Mouse (Mus musculus) 3134 (cell line): ENCODE measurements around the gene Prtn3.

Experiments
- DNase-seq: peaks from one replicate; pipeline ENCODE4 v3.0.0-alpha.2; 2011; ENCODE audit warnings: low spot score; ENCODE audit not compliant: insufficient read length; ENCODE audit errors: extremely low read depth

The Prtn3 gene

DNA sequence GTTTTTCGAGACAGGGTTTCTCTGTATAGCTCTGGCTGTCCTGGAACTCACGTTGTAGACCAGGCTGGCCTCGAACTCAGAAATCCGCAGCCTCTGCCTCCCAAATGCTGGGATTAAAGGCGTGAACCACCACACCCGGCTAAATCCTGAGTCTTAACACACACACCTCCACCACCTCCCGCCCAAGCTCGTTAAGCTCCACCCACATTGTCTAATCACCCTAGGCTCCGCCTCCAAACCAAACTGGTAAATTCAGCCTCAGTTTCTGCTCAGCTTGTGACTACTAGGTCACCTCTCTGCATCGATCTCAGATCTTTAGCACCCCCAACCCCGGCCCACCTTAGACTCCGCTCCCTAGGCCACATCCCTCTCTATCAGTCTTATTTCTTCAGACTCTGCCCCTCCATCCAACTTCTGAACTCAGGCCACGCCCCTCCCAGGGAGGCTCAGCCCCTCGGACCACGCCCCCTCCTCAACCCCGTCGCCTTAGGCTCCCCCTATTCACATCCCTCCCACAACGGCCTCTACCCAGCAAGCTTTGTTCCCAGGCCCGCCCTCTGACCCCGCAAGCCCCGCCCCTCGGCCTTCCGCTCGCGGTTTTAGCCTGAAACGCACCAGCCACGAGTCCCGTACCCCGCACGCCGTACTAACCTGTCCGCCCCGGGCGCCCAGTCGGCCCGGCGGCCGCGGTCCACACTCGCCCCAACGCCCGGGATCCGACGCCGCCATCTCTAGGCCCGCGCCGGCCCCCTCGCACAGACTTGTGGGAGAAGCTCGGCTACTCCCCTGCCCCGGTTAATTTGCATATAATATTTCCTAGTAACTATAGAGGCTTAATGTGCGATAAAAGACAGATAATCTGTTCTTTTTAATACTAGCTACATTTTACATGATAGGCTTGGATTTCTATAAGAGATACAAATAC, 34.2 kb downstream of the Prtn3 start, which contains the start of gene Med16:
TSS of gene Med16 (minus strand) at position 757 of the 925 bp plus-strand sequence.
- peak; percentile 99 for DNase-seq

DNA sequence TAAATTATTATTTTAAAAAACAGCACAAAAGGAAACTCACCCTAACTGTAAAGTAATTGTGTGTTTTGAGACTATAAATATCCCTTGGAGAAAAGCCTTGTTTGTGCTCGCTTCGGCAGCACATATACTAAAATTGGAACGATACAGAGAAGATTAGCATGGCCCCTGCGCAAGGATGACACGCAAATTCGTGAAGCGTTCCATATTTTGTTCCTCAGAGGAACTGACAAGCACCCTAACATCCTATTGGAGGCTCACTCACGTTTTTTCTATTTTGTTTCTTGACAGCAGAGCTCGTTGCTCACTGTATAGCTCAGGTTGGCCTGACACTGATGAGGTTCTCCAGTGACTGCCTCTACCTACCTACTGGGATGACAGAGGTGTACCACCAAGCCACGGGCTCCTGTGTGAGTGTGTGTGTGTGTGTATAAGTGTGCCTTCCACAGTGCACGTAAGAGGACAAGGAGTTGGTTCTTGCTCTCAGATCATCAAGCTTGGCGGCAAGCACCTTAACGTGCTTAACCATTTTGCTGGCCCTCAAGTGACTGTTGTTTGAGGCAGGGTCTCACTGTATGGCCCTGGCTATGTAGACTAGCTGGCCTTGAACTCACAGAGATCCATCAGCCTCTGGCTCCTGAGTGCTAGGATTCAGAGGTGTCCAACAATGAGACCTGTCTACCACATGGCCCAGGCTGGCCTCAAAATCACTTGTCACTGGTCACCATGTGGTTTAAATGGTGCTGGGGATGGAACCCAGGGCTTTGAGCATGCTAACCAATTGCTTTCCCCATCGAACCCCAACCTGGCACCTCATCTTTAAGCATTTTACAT, 35.0 kb downstream of the Prtn3 start:
- peak; percentile 44 for DNase-seq

DNA sequence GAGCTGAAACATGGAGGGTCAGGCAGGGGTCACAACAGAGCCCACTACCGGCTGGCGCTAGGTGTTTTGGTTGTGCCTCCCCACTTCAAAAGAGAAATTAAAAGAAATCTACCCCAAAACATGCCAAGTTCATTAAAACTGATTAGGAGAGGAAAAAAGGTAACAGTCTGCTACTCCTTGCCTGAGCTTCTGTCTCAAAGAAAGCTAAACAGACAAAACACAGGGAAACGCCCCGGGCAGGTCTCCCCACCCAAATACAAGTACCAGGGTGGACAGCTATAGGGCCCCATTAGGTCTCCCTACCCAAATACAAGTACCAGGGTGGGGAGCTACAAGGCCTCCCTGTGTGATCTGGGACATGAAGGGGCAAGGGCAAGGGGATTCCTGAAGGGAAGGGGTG, 36.3 kb downstream of the Prtn3 start, which contains the start of gene Gm26602:
TSS of gene Gm26602 (plus strand) at position 301 of the 400 bp plus-strand sequence.
- DNase-seq, result no peak

DNA sequence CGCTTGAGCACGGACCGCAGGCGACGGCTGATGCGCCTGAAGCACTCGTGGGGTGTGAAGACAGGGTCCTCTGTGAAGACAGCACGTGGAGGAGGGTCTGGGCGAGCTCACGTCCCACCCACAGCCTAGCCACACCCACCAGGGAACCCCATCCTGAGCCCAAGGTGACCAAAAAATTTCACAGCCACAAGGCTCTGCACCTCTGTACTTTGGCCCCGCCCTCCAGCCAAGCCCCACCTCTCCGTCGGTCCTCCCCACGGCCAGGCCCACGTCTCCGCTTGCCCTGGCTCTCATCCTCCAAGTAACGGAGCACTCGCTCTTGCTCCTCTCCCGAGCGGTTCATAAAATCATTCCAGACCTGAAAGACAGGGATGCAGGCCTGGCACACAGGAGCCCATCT, 38.1 kb downstream of the Prtn3 start:
- no peak for DNase-seq

DNA sequence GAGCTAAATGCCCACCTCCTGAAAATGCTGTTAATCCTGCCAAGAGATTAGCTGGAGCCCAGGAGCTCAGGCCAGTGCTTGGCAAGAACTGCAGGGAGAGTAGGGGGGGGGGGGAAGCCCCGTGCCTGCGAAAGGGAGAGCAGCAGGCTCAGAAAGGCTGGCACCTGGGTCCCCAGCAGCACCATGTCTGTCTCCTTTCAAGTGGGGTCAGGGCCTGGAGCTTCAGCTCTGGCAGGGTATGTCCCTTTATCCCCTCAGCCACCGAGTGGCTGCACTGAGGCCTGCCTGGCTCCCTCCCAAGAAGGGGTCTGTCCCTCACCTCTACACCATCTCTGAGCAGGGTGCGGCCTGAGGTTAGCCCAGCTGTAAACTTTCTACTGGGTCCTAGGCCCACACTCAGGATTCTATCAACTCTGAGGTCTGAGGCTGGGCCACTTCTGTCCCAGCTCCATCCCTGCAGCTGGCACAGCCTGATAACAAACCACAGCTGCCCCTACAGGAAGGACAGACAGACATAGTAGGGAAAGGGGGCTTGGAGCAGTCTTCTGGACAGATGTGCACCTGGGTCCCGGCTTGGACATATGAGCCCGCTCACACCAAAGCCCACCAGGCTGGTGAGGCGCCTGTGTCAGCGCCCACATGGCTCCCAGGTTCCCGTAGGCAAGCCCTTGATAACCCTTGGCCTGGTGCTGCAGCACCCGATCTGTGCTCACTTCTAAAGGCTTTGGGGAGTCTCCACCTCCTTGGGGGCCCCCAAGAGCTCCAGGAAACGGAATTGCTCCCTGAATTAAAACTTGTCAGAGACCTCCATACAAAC, 40.1 kb downstream of the Prtn3 start:
- no peak for DNase-seq

DNA sequence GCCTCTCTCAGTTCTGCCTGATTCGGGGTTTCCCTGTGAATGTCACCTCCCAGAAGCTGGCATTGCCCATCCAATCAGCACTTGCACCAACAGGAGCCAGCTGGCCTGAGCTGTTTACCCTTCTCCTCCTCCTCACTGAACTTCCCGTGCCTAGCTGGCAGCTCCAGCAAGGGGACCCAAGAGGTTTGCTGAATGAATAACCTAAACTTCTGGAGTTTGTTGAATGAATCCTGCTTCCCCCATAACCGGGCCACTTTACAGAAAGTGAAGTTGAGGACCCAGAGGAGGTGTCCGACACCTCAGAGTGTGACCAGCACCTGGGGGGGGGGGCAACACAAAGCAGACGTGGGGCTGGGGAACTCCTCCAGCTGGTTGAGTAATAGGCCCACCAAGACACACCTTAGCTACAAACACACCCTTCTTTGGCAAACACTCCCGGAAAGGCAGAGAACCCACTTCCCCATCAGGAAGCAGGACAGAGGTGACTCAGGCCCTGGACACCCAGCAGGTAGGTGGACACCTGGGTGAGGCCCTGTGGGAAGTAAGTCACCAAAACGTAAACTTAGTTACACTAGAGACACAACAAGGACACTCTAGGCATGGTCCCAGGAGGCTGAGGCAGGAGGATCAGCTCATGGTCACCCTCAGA, 40.8 kb downstream of the Prtn3 start:
- no peak for DNase-seq

DNA sequence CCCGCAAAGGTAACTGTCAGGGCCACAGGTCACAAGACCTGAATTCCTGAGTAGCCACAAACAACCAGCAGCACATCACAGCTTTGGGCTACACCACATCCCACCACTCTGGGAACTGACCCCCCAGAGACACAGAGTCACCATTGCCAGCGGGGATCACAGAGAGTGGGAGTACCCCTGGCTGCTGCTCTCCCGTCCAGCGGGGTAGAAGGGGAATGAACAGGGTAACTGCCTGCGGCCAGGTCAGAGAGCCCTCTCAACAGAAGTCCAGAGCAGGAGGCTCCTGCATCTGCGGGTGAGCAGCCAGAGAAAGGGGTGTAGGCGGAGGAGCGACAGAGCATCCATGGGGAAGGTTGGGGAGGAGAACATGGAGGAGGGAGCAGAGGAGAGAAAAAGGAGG, 41.8 kb downstream of the Prtn3 start:
- DNase-seq, result peak; percentile 58

DNA sequence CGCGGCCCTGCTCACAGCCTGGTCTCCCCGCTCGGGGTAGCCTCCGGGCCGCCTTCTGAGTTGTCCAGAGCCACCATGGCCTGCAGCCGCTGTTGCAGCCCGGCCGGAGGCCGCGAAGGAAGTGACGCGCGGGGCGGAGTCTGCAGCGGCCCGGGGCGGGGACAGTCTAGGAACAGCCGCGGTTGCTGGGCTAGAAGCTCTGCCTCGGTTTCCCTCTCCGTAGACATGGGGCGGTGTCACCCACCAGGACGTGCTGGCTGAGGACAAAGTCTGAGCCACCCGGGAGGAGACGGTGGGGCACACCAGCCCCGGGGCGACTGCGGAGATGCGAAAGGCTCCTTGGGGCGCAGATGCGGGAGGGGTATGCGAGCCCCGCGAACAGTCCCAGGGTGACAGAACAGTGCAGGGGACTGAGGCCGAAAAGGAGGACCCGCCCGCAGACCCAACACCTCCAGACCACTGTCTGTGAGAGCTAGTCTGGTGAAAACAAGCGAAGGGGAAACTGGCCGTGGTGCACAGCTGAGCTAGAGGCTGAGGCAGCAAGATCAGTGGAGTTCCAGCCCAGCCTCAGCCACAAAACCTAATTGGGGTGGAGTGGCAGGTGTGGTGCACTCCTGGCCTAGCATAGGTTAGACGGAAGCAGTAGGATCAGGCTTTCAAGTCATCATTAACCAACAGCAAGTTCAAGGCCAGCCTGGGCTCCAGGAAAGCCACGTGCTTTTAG, 42.7 kb downstream of the Prtn3 start, which contains the start of gene Kiss1r:
TSS of gene Kiss1r (plus strand) at position 164 of the 724 bp plus-strand sequence.
- DNase-seq, result peak; percentile 80

DNA sequence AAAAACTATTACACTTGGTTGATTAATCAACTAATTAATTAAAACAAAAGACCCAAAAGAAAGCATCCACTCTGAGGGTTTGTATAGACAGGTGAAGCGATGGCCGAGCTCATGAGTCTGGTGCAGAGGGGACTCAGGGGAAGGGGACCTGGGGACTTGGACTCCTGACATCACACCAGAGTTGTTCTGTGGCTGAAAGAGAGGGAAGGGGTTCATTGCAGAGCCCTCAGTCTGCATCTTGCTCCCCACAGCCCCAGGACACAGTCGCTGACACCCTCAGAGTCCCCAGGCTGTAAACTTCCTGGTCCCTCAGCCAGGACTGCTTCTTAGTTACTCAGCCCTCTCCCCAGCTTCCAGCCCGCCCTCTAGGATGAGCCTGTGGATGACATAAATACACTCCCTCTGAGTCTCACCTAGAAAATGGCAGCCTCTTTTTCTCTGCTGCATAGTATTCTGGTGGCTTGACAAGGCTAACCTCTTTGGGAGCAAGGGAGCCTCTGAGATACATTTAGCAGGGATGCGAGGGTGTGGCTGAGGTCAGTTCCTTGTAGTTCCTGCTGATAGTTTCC, 43.3 kb downstream of the Prtn3 start:
- no peak for DNase-seq

DNA sequence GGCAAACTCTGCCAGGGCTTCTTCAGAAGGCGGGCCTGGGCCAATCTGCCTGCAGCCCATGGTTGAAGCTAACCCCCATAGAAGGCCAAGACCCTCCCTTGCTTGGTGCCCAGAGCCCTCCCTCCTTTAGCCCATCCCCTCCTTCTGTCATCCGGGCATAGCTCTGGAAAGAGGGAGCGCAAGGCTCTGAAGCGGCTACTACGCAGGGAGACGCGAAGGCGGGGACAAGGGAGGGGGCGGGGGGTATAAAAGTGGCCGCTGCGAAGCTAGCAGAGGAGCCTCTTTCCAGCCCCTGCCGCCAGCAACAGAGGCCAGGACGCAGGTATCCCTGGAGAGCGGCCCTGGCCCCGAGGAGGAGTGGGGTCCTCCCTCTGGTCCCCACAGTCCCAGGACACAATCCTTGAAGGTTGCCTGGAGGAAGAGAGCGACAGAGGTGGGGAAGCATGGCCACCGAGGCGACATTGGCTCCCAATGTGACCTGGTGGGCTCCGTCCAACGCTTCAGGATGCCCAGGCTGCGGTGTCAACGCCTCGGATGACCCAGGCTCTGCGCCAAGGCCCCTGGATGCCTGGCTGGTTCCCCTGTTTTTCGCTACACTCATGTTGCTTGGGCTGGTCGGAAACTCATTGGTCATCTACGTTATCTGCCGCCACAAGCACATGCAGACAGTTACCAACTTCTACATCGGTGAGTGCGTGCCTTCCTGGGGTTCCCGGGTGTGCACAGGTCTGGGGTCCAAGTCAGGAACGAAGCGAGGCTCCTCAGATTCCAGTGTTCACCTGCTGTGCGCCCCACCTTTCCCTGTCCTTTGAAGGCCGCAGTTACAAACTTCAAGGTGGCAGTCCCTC, 44.2 kb downstream of the Prtn3 start:
- DNase-seq, result no peak

DNA sequence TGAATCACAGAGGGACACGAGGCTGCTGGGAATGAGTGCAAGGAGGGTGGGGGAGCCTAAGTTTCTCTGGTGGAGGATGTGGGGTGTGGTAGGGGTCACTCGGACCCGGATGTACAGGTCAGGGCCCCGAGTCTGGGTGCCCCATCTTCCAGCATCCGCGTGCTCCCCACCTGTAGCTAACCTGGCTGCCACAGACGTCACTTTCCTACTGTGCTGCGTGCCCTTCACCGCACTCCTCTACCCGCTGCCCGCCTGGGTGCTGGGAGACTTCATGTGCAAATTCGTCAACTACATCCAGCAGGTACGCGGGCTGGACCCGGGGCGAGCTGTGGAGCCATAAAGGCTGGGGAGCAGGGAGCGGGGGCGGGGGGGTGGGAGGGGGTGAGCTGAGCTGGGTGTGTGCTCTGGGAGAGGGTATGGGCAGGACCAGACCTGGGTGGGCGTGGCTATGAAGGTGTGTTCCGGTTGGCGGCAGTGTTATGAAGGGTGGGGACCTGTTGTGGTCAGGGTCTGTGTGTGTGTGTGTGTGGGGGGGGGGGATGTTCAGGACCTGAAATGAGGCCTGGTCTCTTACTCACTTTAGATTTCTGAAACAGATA, 45.1 kb downstream of the Prtn3 start:
- DNase-seq, result no peak

DNA sequence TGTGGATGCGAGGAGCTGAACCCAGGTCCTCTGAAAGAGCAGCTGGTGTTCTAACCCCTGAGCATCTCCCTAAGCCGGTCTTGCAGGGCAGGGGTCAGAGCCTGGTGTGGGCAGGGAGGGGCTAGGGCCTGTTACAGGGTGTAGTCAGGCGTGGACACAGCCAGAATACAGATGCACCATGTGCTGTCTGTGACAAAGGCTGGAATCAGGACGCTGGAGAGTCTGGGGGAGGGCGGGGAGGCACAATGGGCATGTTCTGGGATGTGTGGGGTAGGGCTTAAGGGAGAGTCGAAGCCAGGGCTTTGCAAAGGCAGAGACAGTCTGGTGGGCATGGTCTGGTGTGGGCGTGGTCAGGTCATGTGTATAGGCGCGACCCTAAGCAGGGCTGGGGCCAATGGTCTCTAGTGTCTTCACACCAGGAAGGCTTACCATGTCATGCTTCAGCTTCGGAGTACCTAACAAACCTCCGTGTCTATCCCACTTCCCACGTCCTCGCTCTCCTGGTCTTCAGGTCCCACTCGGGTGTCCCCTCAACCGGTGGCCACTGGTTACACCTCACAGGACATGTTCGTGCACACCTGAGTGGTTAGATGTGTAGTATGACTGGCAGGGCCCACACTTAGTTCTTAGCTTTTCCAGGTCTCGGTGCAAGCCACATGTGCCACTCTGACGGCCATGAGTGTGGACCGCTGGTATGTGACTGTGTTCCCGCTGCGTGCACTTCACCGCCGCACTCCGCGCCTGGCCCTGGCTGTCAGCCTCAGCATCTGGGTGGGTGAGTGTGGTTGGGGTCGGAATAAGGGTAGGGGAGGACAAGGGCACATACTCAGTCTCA, 46.0 kb downstream of the Prtn3 start:
- DNase-seq, result no peak

DNA sequence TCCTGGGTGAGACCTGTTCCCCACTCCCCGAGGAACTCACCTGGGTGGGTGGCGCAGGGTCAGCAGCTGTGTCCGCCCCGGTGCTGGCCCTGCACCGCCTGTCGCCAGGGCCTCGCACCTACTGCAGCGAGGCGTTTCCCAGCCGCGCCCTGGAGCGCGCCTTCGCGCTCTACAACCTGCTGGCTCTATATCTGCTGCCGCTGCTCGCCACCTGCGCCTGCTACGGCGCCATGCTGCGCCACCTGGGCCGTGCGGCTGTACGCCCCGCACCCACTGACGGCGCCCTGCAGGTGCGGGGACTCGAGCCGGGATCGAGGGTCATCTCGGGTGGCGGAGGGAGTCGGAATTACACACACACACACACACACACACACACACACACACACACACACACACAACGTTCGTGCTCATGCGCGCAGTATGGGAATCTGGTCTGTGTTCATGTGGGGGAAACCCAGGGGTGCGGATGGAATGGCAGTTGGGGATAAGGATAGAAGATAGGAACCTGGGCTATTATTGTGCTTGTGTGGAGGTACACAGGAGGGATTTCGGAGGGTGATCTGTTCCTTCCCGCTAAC, 46.8 kb downstream of the Prtn3 start, which contains the start of gene R3hdm4:
TSS of gene R3hdm4 (minus strand) at position 251 of the 578 bp plus-strand sequence.
- no peak for DNase-seq

DNA sequence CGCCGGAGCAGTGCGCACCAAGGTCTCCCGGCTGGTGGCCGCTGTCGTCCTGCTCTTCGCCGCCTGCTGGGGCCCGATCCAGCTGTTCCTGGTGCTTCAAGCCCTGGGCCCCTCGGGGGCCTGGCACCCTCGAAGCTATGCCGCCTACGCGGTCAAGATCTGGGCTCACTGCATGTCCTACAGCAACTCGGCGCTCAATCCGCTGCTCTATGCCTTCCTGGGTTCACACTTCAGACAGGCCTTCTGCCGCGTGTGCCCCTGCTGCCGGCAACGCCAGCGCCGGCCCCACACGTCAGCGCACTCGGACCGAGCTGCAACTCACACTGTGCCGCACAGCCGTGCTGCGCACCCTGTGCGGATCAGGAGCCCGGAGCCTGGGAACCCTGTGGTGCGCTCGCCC, 47.3 kb downstream of the Prtn3 start:
- no peak for DNase-seq

DNA sequence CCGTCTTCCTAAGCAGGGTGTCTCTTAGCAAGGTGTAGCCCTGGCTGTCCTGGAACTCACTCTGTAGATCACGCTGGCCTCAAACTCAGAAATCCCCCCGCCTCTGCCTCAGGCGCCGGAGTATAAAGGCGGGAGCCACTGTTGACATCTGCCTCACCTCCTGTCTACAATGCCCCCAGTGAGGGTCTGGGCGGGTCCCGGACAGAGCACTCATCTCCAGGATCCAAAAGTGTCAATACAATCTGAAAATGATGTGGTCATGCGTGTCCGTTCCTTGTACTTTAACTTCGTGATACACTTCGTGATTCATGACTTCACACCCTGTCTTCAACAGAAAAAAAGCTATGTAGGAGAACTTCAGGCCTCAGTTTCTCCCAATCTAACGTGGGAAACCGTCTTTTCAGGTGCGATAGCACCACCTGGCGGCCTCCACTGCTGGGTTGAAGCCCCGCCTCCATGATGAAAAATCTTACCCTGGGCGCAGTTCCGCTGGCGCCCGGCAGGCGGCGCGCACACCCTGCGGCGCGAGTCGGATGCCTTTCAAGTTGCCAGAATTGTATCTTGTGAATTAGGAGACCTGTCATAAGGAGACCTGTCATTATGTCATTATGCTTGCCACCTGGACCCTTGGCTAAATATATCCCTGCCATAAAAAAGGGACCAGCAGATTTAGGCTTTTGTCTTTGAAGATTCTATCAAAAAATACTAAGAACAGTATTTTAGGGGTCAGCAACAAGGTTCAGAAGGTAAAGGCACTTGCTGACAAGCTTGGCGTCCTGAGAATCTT, 50.9 kb downstream of the Prtn3 start:
- DNase-seq, result peak; percentile 91
